Mouse (Mus musculus) MEL (cell line): ENCODE data around the gene Ccng2. TPM values are rescaled to one million over a fixed set of nuclear protein-coding genes. Genes with fewer than 3 reads are reported as not detected.

Source experiments
- DNase-seq: peaks from one replicate; pipeline ENCODE4 v3.0.0; 2011; ENCODE audit warnings: low read depth, low spot score
- H3K27ac ChIP-seq: 2 replicates; pipeline ENCODE4 v1.5.1; 2012; ENCODE audit warnings: low read depth, mild to moderate bottlenecking, control low read depth, low read length, moderate library complexity; ENCODE audit not compliant: control insufficient read depth
- H3K27me3 ChIP-seq, 2 experiments: fragments of 150-350 bp in 1 of 2; sonication (generic) in 1 of 2; 2 replicates each; pipeline ENCODE4 v1.6.1; 2012; ENCODE audit warnings: low read length in 2 of 2, mild to moderate bottlenecking in 2 of 2, improper control_type of control experiment in 1 of 2, moderate library complexity in 1 of 2; ENCODE audit not compliant: insufficient read depth in 2 of 2, control insufficient read depth in 1 of 2
- H3K36me3 ChIP-seq, 2 experiments: 2 replicates each; pipeline ENCODE4 v1.6.1; 2012 to 2014; ENCODE audit warnings: low read length in 2 of 2, improper control_type of control experiment in 1 of 2, inconsistent platforms in 1 of 2, mild to moderate bottlenecking in 1 of 2; ENCODE audit not compliant: insufficient read depth in 2 of 2, control insufficient read depth in 1 of 2
- H3K4me1 ChIP-seq, 2 experiments: fragments of 150-350 bp in 1 of 2; sonication (generic) in 1 of 2; 2 replicates each; pipeline ENCODE4 v1.6.1; 2012; ENCODE audit warnings: low read length in 2 of 2, improper control_type of control experiment in 1 of 2, mild to moderate bottlenecking in 1 of 2; ENCODE audit not compliant: insufficient read depth in 2 of 2, control insufficient read depth in 1 of 2
- H3K4me3 ChIP-seq, 2 experiments: fragments of 150-350 bp in 1 of 2; sonication (generic) in 1 of 2; 2 replicates each; pipeline ENCODE4 v1.5.1; 2012; ENCODE audit warnings: low read depth in 2 of 2, low read length in 2 of 2, mild to moderate bottlenecking in 2 of 2, moderate library complexity in 2 of 2, control low read depth in 1 of 2, improper control_type of control experiment in 1 of 2; ENCODE audit not compliant: control insufficient read depth in 1 of 2, insufficient read depth in 1 of 2
- H3K79me2 ChIP-seq: 2 replicates; pipeline ENCODE4 v1.6.1; 2012; ENCODE audit warnings: mild to moderate bottlenecking, low read length, moderate library complexity; ENCODE audit not compliant: control insufficient read depth, poor library complexity, insufficient read depth
- H3K9ac ChIP-seq: 2 replicates; pipeline ENCODE4 v1.6.1; 2012; ENCODE audit warnings: low read depth, mild to moderate bottlenecking, control low read depth, low read length, moderate library complexity; ENCODE audit not compliant: control insufficient read depth, poor library complexity, severe bottlenecking
- H3K9me3 ChIP-seq: fragments of 150-350 bp; sonication (generic); replicated peaks from 2 replicates; pipeline ENCODE4 v1.6.1; 2012; ENCODE audit warnings: mild to moderate bottlenecking, low read length, improper control_type of control experiment, moderate library complexity; ENCODE audit not compliant: insufficient read depth
- BHLHE40 ChIP-seq: IDR thresholded peaks from 2 replicates; pipeline ENCODE4 v1.6.1; 2012; ENCODE audit warnings: low read depth, mild to moderate bottlenecking, inconsistent platforms, low read length, improper control_type of control experiment, borderline replicate concordance
- CHD1 ChIP-seq: IDR thresholded peaks from 2 replicates; pipeline ENCODE4 v1.6.1; 2012; ENCODE audit warnings: low read depth, mild to moderate bottlenecking, inconsistent platforms, low read length, improper control_type of control experiment
- CHD2 ChIP-seq: IDR thresholded peaks from 2 replicates; pipeline ENCODE4 v1.6.1; 2011; ENCODE audit warnings: low read length, improper control_type of control experiment
- CTCF ChIP-seq, 3 experiments: IDR thresholded peaks in 2 of 3; conservative IDR thresholded peaks in 1 of 3; 2 replicates each; pipeline ENCODE4 v1.5.1; 2011 to 2012; ENCODE audit warnings: low read length in 3 of 3, low read depth in 2 of 3, mild to moderate bottlenecking in 2 of 3, improper control_type of control experiment in 1 of 3, inconsistent platforms in 1 of 3, mixed read lengths in 1 of 3, moderate library complexity in 1 of 3; ENCODE audit not compliant: control insufficient read depth in 1 of 3, insufficient read depth in 1 of 3, poor library complexity in 1 of 3, severe bottlenecking in 1 of 3
- ELF1 ChIP-seq: IDR thresholded peaks from 2 replicates; pipeline ENCODE4 v1.6.1; 2014; ENCODE audit warnings: low read depth, mild to moderate bottlenecking, inconsistent platforms, low read length, improper control_type of control experiment, moderate library complexity
- EP300 ChIP-seq, 2 experiments: IDR thresholded peaks; 2 replicates each; pipeline ENCODE4 v1.6.1; 2011; ENCODE audit warnings: improper control_type of control experiment in 2 of 2, low read length in 2 of 2, low read depth in 1 of 2, mild to moderate bottlenecking in 1 of 2
- ETS1 ChIP-seq: IDR thresholded peaks from 2 replicates; pipeline ENCODE4 v1.6.1; 2012; ENCODE audit warnings: low read depth, mild to moderate bottlenecking, inconsistent platforms, low read length, improper control_type of control experiment, moderate library complexity
- GATA1 ChIP-seq: IDR thresholded peaks from 2 replicates; pipeline ENCODE4 v1.6.1; 2011; ENCODE audit warnings: low read depth, low read length, improper control_type of control experiment
- HCFC1 ChIP-seq: IDR thresholded peaks from 2 replicates; pipeline ENCODE4 v1.6.1; 2012; ENCODE audit warnings: low read depth, mild to moderate bottlenecking, inconsistent platforms, low read length, improper control_type of control experiment, moderate library complexity
- KAT2A ChIP-seq: conservative IDR thresholded peaks from 2 replicates; pipeline ENCODE4 v1.6.1; 2012; ENCODE audit warnings: low read depth, low read length, improper control_type of control experiment, inconsistent platforms
- MAFK ChIP-seq: IDR thresholded peaks from 2 replicates; pipeline ENCODE4 v1.6.1; 2011; ENCODE audit warnings: low read depth, mild to moderate bottlenecking, low read length, improper control_type of control experiment, borderline replicate concordance
- MXI1 ChIP-seq: IDR thresholded peaks from 2 replicates; pipeline ENCODE4 v1.6.1; 2011; ENCODE audit warnings: mild to moderate bottlenecking, low read depth, low read length, improper control_type of control experiment
- MYC ChIP-seq: IDR thresholded peaks from 2 replicates; pipeline ENCODE4 v1.6.1; 2011; ENCODE audit warnings: low read depth, mild to moderate bottlenecking, low read length, improper control_type of control experiment, moderate library complexity
- POLR2A ChIP-seq, 2 experiments: IDR thresholded peaks; 2 replicates each; pipeline ENCODE4 v1.6.1; 2011 to 2012; ENCODE audit warnings: low read length in 2 of 2, mild to moderate bottlenecking in 2 of 2, control low read depth in 1 of 2, improper control_type of control experiment in 1 of 2, low read depth in 1 of 2, moderate library complexity in 1 of 2; ENCODE audit not compliant: control insufficient read depth in 1 of 2, insufficient read depth in 1 of 2, poor library complexity in 1 of 2
- POLR2AphosphoS2 ChIP-seq: IDR thresholded peaks from 2 replicates; pipeline ENCODE4 v1.6.1; 2011; ENCODE audit warnings: low read length, improper control_type of control experiment
- POLR2AphosphoS5 ChIP-seq: IDR thresholded peaks from 2 replicates; pipeline ENCODE4 v1.6.1; 2012; ENCODE audit warnings: low read depth, borderline replicate concordance, mild to moderate bottlenecking, inconsistent platforms, low read length, moderate library complexity, mixed read lengths
- TAL1 ChIP-seq: IDR thresholded peaks from 2 replicates; pipeline ENCODE4 v1.6.1; 2012; ENCODE audit warnings: mild to moderate bottlenecking, inconsistent platforms, low read length, moderate library complexity, mixed read lengths
- TCF12 ChIP-seq: IDR thresholded peaks from 2 replicates; pipeline ENCODE4 v1.6.1; 2014; ENCODE audit warnings: low read depth, mild to moderate bottlenecking, inconsistent platforms, low read length, improper control_type of control experiment, moderate library complexity
- UBTF ChIP-seq: IDR thresholded peaks from 2 replicates; pipeline ENCODE4 v1.6.1; 2012; ENCODE audit warnings: low read depth, mild to moderate bottlenecking, inconsistent platforms, low read length, improper control_type of control experiment, moderate library complexity, borderline replicate concordance; ENCODE audit not compliant: insufficient read depth
- USF1 ChIP-seq: IDR thresholded peaks from 2 replicates; pipeline ENCODE4 v1.6.1; 2014; ENCODE audit warnings: low read depth, mild to moderate bottlenecking, inconsistent platforms, low read length, improper control_type of control experiment, moderate library complexity
- USF2 ChIP-seq, 2 experiments: IDR thresholded peaks; 2 replicates each; pipeline ENCODE4 v1.6.1; 2011 to 2012; ENCODE audit warnings: improper control_type of control experiment in 2 of 2, low read length in 2 of 2, borderline replicate concordance in 1 of 2, inconsistent platforms in 1 of 2, low read depth in 1 of 2, mild to moderate bottlenecking in 1 of 2; ENCODE audit not compliant: insufficient read depth in 1 of 2
- ZKSCAN1 ChIP-seq: IDR thresholded peaks from 2 replicates; pipeline ENCODE4 v1.6.1; 2012; ENCODE audit warnings: low read depth, mild to moderate bottlenecking, inconsistent platforms, low read length, improper control_type of control experiment, moderate library complexity
- ZMIZ1 ChIP-seq: IDR thresholded peaks from 2 replicates; pipeline ENCODE4 v1.6.1; 2012; ENCODE audit warnings: low read depth, mild to moderate bottlenecking, inconsistent platforms, low read length, improper control_type of control experiment, moderate library complexity
- polyA plus RNA-seq, 2 experiments: library from polyadenylated mRNA; stranded (reverse) in 1 of 2; unstranded in 1 of 2; fragments of >175 nt in 1 of 2; fragments of >200 nt in 1 of 2; gene quantifications; 2 replicates each; pipeline versions ENCODE4 v1.2.1 to v1.2.4; 2012; ENCODE audit warnings: low replicate concordance in 2 of 2, low read depth in 1 of 2; ENCODE audit not compliant: insufficient read length in 2 of 2, insufficient read depth in 1 of 2, missing spikeins in 1 of 2
- total RNA-seq: library from RNA; depleted of rRNA; stranded (reverse); fragments of 300-350 nt; gene quantifications from 2 replicates; pipeline ENCODE4 v1.2.3, GENCODE M21; 2012

Gene Ccng2
- total and polyA plus RNA-seq, 3 experiments = 1.0 to 3.7 TPM; not detected in 1

DNA sequence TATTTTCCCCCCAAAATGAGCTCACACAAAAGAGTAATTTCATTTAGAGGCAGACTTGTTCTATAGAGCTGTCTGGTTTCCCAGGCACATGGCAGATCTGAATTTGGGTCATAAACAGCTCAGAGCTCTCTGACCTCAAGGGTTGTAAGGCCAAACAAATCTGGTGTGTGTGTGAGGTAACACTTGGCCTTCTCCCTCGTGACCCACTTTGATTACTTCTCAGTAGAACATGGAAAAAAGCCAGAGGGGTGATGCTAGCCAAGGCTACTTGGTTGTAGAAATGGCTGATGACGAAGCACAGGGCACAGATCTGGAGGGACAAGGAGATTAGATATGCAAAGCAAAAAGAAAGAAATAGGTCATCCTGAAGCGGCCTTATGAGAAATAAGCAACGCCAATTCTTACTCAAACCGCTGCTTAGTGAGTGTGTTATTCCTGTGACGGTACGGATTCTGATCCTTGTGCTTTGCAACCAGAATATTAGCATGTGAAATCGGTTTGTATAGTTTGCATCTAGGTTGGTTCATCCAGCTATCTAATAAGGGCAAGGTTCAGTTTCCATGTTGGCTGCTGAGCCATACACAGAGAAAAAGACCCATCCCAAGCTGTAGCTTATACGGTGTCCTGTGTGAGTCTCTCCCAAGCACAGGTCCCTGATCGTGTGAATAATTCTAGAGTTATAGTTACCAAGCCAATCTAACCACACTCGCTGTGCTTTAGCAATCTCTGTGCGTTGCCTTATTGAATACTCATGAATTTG is 15.9 kb upstream of the Ccng2 start:
- no peaks in the 10 kb centered on the region for H3K4me1 ChIP-seq
- H3K4me3 ChIP-seq = no peak overlapping the region
- no peak for TF ChIP-seq GATA1
- TF ChIP-seq ZMIZ1 = no peak
- TF ChIP-seq HCFC1 = no peak
- TF ChIP-seq POLR2AphosphoS5 = no peak
- TF ChIP-seq USF1 = no peak
- TF ChIP-seq ELF1 = no peak
- TF ChIP-seq MYC = no peak
- no peak for TF ChIP-seq POLR2AphosphoS2
- TF ChIP-seq UBTF = no peak
- no peak for TF ChIP-seq TCF12
- TF ChIP-seq MXI1 = no peak
- TF ChIP-seq, all 39 proteins: peak for 0
- Histone ChIP-seq H3K79me2 (no peaks in the 10 kb centered on the region), H3K27ac (no peak overlapping the region), H3K9ac (no peak overlapping the region), H3K36me3 (no peaks in the 10 kb centered on the region), H3K27me3 (no peaks in the 10 kb centered on the region), H3K9me3 (no peaks in the 10 kb centered on the region)
- no peak for DNase-seq

DNA sequence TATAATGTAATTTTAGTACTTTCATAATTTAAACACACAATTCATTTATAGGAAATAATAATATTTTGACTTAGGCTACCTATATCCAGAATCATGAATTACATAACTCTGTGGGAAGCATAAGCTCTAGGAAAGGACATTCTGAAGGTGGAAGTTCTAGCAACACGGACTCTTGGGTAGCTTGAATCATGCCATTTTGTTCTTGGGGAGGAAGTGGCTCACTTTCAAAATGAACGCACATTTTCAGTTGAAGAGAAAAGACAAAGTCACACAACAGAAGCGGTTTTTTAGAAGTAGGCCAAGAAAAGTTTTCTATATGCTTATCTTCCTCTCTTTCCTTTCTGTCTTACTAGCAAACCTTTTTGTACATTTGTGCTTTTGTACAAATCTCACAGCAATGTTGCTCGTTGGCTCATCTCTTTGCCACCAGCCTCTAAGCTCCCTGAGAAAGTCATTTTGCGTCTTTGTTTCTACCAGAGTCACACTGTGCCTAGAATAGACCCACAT is 11.2 kb upstream of the Ccng2 start:
- TF ChIP-seq ELF1 = no peak
- TF ChIP-seq ZKSCAN1 = no peak
- TF ChIP-seq KAT2A = no peak
- no peak for TF ChIP-seq TAL1
- TF ChIP-seq POLR2AphosphoS2 = no peak
- TF ChIP-seq CHD2 = no peak
- TF ChIP-seq MAFK = no peak
- TF ChIP-seq ETS1 = no peak
- TF ChIP-seq GATA1 = no peak
- TF ChIP-seq USF2 (IDR thresholded peaks at IDR 0.05; ENCODE audit: borderline replicate concordance in 1 of 2, insufficient read depth in 1 of 2, low read depth in 1 of 2, low read length in 2 of 2) = no peak
- no peak for TF ChIP-seq CTCF (IDR thresholded peaks at IDR 0.05 in 2 of 3, conservative IDR thresholded peaks at IDR 0.05 in 1 of 3; ENCODE audit: control insufficient read depth in 1 of 3, insufficient read depth in 1 of 3, low read depth in 2 of 3, low read length in 3 of 3, poor library complexity in 1 of 3, severe bottlenecking in 1 of 3)
- no peak for TF ChIP-seq POLR2A (IDR thresholded peaks at IDR 0.05; ENCODE audit: control insufficient read depth in 1 of 2, insufficient read depth in 1 of 2, low read depth in 1 of 2, low read length in 2 of 2, poor library complexity in 1 of 2)
- no peak for TF ChIP-seq CHD1
- TF ChIP-seq BHLHE40 = no peak
- no peak for TF ChIP-seq EP300 (IDR thresholded peaks at IDR 0.05; ENCODE audit: low read depth in 1 of 2, low read length in 2 of 2)
- Histone ChIP-seq H3K36me3 (no peaks in the 10 kb centered on the region; a peak in 1 of 4 replicates), H3K9me3 (no peaks in the 10 kb centered on the region), H3K79me2 (no peaks in the 10 kb centered on the region), H3K4me1 (no peaks in the 10 kb centered on the region; a peak in 1 of 4 replicates), H3K27ac (no peak overlapping the region), H3K9ac (no peak overlapping the region), H3K4me3 (no peak overlapping the region), H3K27me3 (no peaks in the 10 kb centered on the region)
- DNase-seq = no peak
